In the genomic region with DNA sequence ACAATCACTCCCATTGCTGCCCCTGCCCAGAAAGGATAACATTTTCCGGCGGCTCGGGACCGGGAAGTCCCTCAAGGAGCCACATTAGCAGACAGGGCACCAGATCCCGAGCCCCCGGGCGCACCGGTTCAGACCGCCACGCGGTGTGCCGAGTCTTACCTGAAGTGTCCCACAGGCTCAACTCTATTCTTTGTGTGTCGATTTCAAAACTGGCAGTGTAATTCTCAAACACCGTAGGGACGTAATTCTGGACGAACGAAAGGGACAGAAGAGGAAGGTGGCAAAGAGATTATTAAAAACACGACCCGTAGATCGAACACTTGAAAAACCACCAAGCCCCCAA, we compare ENCODE assay signal across 7 mouse cellular contexts. TPM values are rescaled to one million over a fixed set of nuclear protein-coding genes. Genes with fewer than 3 reads are reported as not detected.
DNase-seq lines count a peak whose midpoint lies in the region; ATAC-seq and TF ChIP-seq lines count a peak whose summit lies in the region.

No protein-coding gene starts in this region.

- peak overlapping the region; percentile 91 for H3K27ac ChIP-seq in lung, embryonic 16.5 days (ENCODE audit: low read length)
- peak overlapping the region; percentile 83 for H3K27ac ChIP-seq in forebrain, embryonic 11.5 days (ENCODE audit: low read depth, low read length)
- H3K27ac ChIP-seq in limb, embryonic 10.5 days = peak overlapping the region; percentile 96
- H3K27ac ChIP-seq in olfactory bulb, adult 2 months (ENCODE audit: insufficient read depth, low read depth, low read length) = peak overlapping the region; percentile 93

- ATAC-seq in lung, embryonic 16.5 days (ENCODE audit: low read depth) = peak; percentile 20
- ATAC-seq in forebrain, embryonic 11.5 days (replicated peaks; ENCODE audit: low FRiP score) = peak; percentile 31; the same call in 1 of the 2 replicates

- H3K9me3 ChIP-seq in lung, embryonic 16.5 days (ENCODE audit: control insufficient read depth, low read length) = no peaks in the 10 kb centered on the region
- no peaks in the 10 kb centered on the region for H3K9me3 ChIP-seq in forebrain, embryonic 11.5 days (ENCODE audit: control insufficient read depth, low read length)
- H3K9me3 ChIP-seq in limb, embryonic 10.5 days (replicated peaks) = no peaks in the 10 kb centered on the region

- peak overlapping the region; percentile 92 for H3K4me3 ChIP-seq in lung, embryonic 16.5 days (ENCODE audit: low read length)
- peak overlapping the region; percentile 98 for H3K4me3 ChIP-seq in forebrain, embryonic 11.5 days (ENCODE audit: low read depth, low read length)
- H3K4me3 ChIP-seq in limb, embryonic 10.5 days = peak overlapping the region; percentile 66
- H3K4me3 ChIP-seq in olfactory bulb, adult 2 months (ENCODE audit: insufficient read depth, low read depth, low read length) = peak overlapping the region; percentile 75

- no peak for TF ChIP-seq CTCF in olfactory bulb, adult 2 months (IDR thresholded peaks at IDR 0.05; ENCODE audit: insufficient read depth, low read depth, low read length)

- no peaks in the 10 kb centered on the region for H3K36me3 ChIP-seq in lung, embryonic 16.5 days (ENCODE audit: control insufficient read depth, insufficient read depth, low read length)
- no peaks in the 10 kb centered on the region for H3K36me3 ChIP-seq in forebrain, embryonic 11.5 days (ENCODE audit: control insufficient read depth, insufficient read depth, low read length)
- H3K36me3 ChIP-seq in limb, embryonic 10.5 days = peaks cover 23% of the 10 kb centered on the region

- under 1% methylated on average over 20 of the region's 20 CpGs for WGBS in lung, embryonic 16.5 days
- under 1% methylated on average over 20 of the region's 20 CpGs for WGBS in forebrain, embryonic 11.5 days
- under 1% methylated on average over 20 of the region's 20 CpGs for WGBS in limb, embryonic 10.5 days
- under 1% methylated on average over 20 of the region's 20 CpGs for WGBS in olfactory bulb, adult 2 months

- peak overlapping the region; percentile 76 for H3K4me2 ChIP-seq in lung, embryonic 16.5 days (ENCODE audit: low read depth, low read length)
- H3K4me2 ChIP-seq in forebrain, embryonic 11.5 days (ENCODE audit: low read depth, low read length, severe bottlenecking) = peak overlapping the region; percentile 68

- peaks cover 18% of the 10 kb centered on the region for H3K4me1 ChIP-seq in lung, embryonic 16.5 days (replicated peaks; ENCODE audit: control insufficient read depth, insufficient read depth, low read length)
- H3K4me1 ChIP-seq in forebrain, embryonic 11.5 days (replicated peaks; ENCODE audit: control insufficient read depth, insufficient read depth, low read length) = peaks cover 7% of the 10 kb centered on the region
- H3K4me1 ChIP-seq in limb, embryonic 10.5 days = peaks cover 34% of the 10 kb centered on the region
- 0 out of 2 replicates have a peak, but pooled peaks cover 1% of the 10 kb centered on the region for H3K4me1 ChIP-seq in olfactory bulb, adult 2 months (ENCODE audit: control insufficient read depth, insufficient read depth, low read length)

- TF ChIP-seq POLR2A in olfactory bulb, adult 2 months (IDR thresholded peaks at IDR 0.05; ENCODE audit: insufficient read depth, low read depth, low read length) = no peak

- peak overlapping the region; percentile 86 for H3K9ac ChIP-seq in lung, embryonic 16.5 days (ENCODE audit: low read length)
- peak overlapping the region; percentile 84 for H3K9ac ChIP-seq in forebrain, embryonic 11.5 days (ENCODE audit: low read length)

- peaks cover 2% of the 10 kb centered on the region; the same call in 1 of the 2 replicates for H3K27me3 ChIP-seq in lung, embryonic 16.5 days (ENCODE audit: control insufficient read depth, insufficient read depth, low read depth, low read length)
- H3K27me3 ChIP-seq in forebrain, embryonic 11.5 days (ENCODE audit: control insufficient read depth, insufficient read depth, low read length) = no peaks in the 10 kb centered on the region
- 0 out of 2 replicates have a peak, but pooled peaks cover 3% of the 10 kb centered on the region for H3K27me3 ChIP-seq in limb, embryonic 10.5 days (ENCODE audit: low read depth, poor library complexity, severe bottlenecking)

- DNase-seq in lung, postnatal 10 days = no peak
- DNase-seq in forebrain, embryonic 11.5 days (ENCODE audit: low spot score) = no peak
- DNase-seq in limb, embryonic 10.5 days (ENCODE audit: low spot score) = no peak
- DNase-seq in cerebellum, adult 11-12 months = no peak
- DNase-seq in thymus, postnatal 0 days (ENCODE audit: low spot score) = no peak

RNA-seq across cellular contexts. Expression of a gene that starts 0.9 kb away (rescaled TPM):
- 62.2 and 68.6 TPM in 2 replicates for polyA plus RNA-seq in lung, embryonic 16.5 days (2015; fragmentation: Nextera tagmentation; extraction: Ambion mirVana)
- polyA plus RNA-seq in forebrain, embryonic 11.5 days (2014; fragmentation: Nextera tagmentation; extraction: Ambion mirVana) = 160 and 163 TPM in 2 replicates
- 88.6 and 111 TPM in 2 replicates for polyA plus RNA-seq in limb, embryonic 10.5 days (2016; fragmentation: Nextera tagmentation; extraction: Ambion mirVana)
- not detected in 2 replicates for polyA plus RNA-seq in olfactory bulb, adult 2 months (2012; ENCODE audit: insufficient read depth, insufficient read length, low replicate concordance, missing spikeins)
- polyA plus RNA-seq in thymus, postnatal 0 days (2015; fragmentation: Nextera tagmentation; extraction: Ambion mirVana) = 7.4 and 7.8 TPM in 2 replicates
